In genomic region chr8:110859651-110860501, GRCm38 (mm10) we compare ENCODE assay signal across 9 mouse cellular contexts. TPM values are rescaled to one million over a fixed set of nuclear protein-coding genes. Genes with fewer than 3 reads are reported as not detected.
DNase-seq lines count a peak whose midpoint lies in the region; ATAC-seq and TF ChIP-seq lines count a peak whose summit lies in the region.
"Had no signal": no experiment of that assay in that cellular context is flagged by ENCODE, and none has a peak within 500 bp of the region (broad histone marks: within the 10 kb centered on the region; RNA-seq: fewer than 3 reads in every experiment).

No protein-coding gene starts in this region.

- no peak overlapping the region for H3K9ac ChIP-seq in kidney, postnatal 0 days (ENCODE audit: low read depth, low read length)

- peak; percentile 63 for TF ChIP-seq CTCF in kidney, postnatal 0 days (IDR thresholded peaks at IDR 0.05; ENCODE audit: low read depth)
- TF ChIP-seq CTCF in Patski (IDR thresholded peaks at IDR 0.05) = peak; percentile 54

- no peaks in the 10 kb centered on the region for H3K27me3 ChIP-seq in kidney, postnatal 0 days (ENCODE audit: insufficient read depth, low read length)
- H3K27me3 ChIP-seq in Patski = no peaks in the 10 kb centered on the region

- H3K4me3 ChIP-seq in kidney, postnatal 0 days (replicated peaks; ENCODE audit: low read depth, low read length) = no peak overlapping the region

- WGBS in kidney, postnatal 0 days = 78% methylated on average over 7 of the region's 7 CpGs

- POLR2A ChIA-PET in Patski (lab: Charles Lee) = interaction anchor here (0.7 kb wide), 1 partner anchor 121 kb away, joined by 3 read pairs; no protein-coding TSS in a partner anchor

- in situ Hi-C loops in Patski (cut with MboI; ENCODE audit: low pct_unique_long_range_greater_than_20kb) = no loop called here

- peaks cover 73% of the 10 kb centered on the region for H3K36me3 ChIP-seq in kidney, postnatal 0 days (ENCODE audit: insufficient read depth, low read length)

- no peaks in the 10 kb centered on the region for H3K4me1 ChIP-seq in kidney, postnatal 0 days (replicated peaks; ENCODE audit: insufficient read depth, low read length)

- no peak for ATAC-seq in kidney, postnatal 0 days (replicated peaks; ENCODE audit: low FRiP score, low read depth)
- no peak for ATAC-seq in Patski
- peak; percentile 59; the same call in 1 of the 2 replicates for ATAC-seq in granulocyte monocyte progenitor cell, adult 5-6 weeks (replicated peaks; ENCODE audit: poor library complexity, severe bottlenecking)
- ATAC-seq: intestine, embryonic 16.5 days had no signal

- no peak overlapping the region for H3K27ac ChIP-seq in kidney, postnatal 0 days

- H3K9me3 ChIP-seq in kidney, postnatal 0 days (replicated peaks; ENCODE audit: low read length) = no peaks in the 10 kb centered on the region

- H3K4me2 ChIP-seq in kidney, postnatal 0 days (ENCODE audit: low read length) = no peak overlapping the region

- peak; percentile 31 for DNase-seq in kidney, postnatal 0 days (ENCODE audit: low spot score)
- DNase-seq in kidney, adult 11 months = no peak
- peak; percentile 50 to 59 for DNase-seq in B cell, adult 2 months
- DNase-seq in Patski (ENCODE audit: low read depth, low spot score) = no peak
- no peak for DNase-seq in layer of hippocampus, adult 11-12 months (ENCODE audit: low spot score)
- DNase-seq in thymus, postnatal 14 days = no peak
- no peak for DNase-seq in layer of hippocampus, postnatal 36 days

- CTCF ChIA-PET in Patski (lab: Charles Lee) = interaction anchor here (1.0 to 1.5 kb wide), 2 partner anchors 20 to 112 kb away, joined by 3 to 4 read pairs; no protein-coding TSS in a partner anchor

RNA-seq across cellular contexts. Expression of gene Sf3b3, which starts 13.3 kb away (rescaled TPM):
- 80.1 and 89.4 TPM in 2 replicates for polyA plus RNA-seq in kidney, postnatal 0 days (2015; fragmentation: Nextera tagmentation; extraction: Ambion mirVana)
- 129 TPM for polyA plus RNA-seq in Patski (2021)
- total RNA-seq in granulocyte monocyte progenitor cell, adult 5-6 weeks (2014; fragmentation: Nextera tagmentation) = 149 and 187 TPM in 2 replicates
- total RNA-seq in granulocyte monocyte progenitor cell, adult 5-6 weeks (2017) = 174 and 176 TPM in 2 replicates
- total RNA-seq in layer of hippocampus, postnatal 36 days (2021) = 10 to 100 TPM; 73.1 to 76.9 TPM

RNA-seq across cellular contexts. Expression of gene Cog4, which starts 13.5 kb away (rescaled TPM):
- 47.2 and 57.3 TPM in 2 replicates for polyA plus RNA-seq in kidney, postnatal 0 days (2015; fragmentation: Nextera tagmentation; extraction: Ambion mirVana)
- polyA plus RNA-seq in Patski (2021) = 95.9 TPM
- 31.2 and 35.3 TPM in 2 replicates for total RNA-seq in granulocyte monocyte progenitor cell, adult 5-6 weeks (2014; fragmentation: Nextera tagmentation)
- total RNA-seq in granulocyte monocyte progenitor cell, adult 5-6 weeks (2017) = 25.1 and 40.6 TPM in 2 replicates
- 10 to 100 TPM; 58.6 to 67.6 TPM for total RNA-seq in layer of hippocampus, postnatal 36 days (2021)

RNA-seq across cellular contexts. Expression of gene Fuk, which starts 42.4 kb away (rescaled TPM):
- polyA plus RNA-seq in kidney, postnatal 0 days (2015; fragmentation: Nextera tagmentation; extraction: Ambion mirVana) = 10.1 and 10.7 TPM in 2 replicates
- polyA plus RNA-seq in Patski (2021) = 25.6 TPM
- 3.9 and 4.4 TPM in 2 replicates for total RNA-seq in granulocyte monocyte progenitor cell, adult 5-6 weeks (2014; fragmentation: Nextera tagmentation)
- 1.8 and 4.0 TPM in 2 replicates for total RNA-seq in granulocyte monocyte progenitor cell, adult 5-6 weeks (2017)
- total RNA-seq in layer of hippocampus, postnatal 36 days (2021) = 10 to 100 TPM; 20.8 to 24.0 TPM

RNA-seq across cellular contexts. Expression of gene Il34, which starts 54.2 kb away (rescaled TPM):
- 5.2 and 7.5 TPM in 2 replicates for polyA plus RNA-seq in kidney, postnatal 0 days (2015; fragmentation: Nextera tagmentation; extraction: Ambion mirVana)
- polyA plus RNA-seq in Patski (2021) = 35.6 TPM
- not detected in 2 replicates for total RNA-seq in granulocyte monocyte progenitor cell, adult 5-6 weeks (2014; fragmentation: Nextera tagmentation)
- not detected in 2 replicates for total RNA-seq in granulocyte monocyte progenitor cell, adult 5-6 weeks (2017)
- total RNA-seq in layer of hippocampus, postnatal 36 days (2021) = 10 to 100 TPM; 76.7 to 81.1 TPM

RNA-seq across cellular contexts. Expression of gene St3gal2, which starts 59.8 kb away (rescaled TPM):
- polyA plus RNA-seq in kidney, postnatal 0 days (2015; fragmentation: Nextera tagmentation; extraction: Ambion mirVana) = 15.1 and 17.2 TPM in 2 replicates
- 88.1 TPM for polyA plus RNA-seq in Patski (2021)
- 8.3 and 9.4 TPM in 2 replicates for total RNA-seq in granulocyte monocyte progenitor cell, adult 5-6 weeks (2014; fragmentation: Nextera tagmentation)
- total RNA-seq in granulocyte monocyte progenitor cell, adult 5-6 weeks (2017) = 3.3 and 4.3 TPM in 2 replicates
- 10 to 100 TPM; 94.9 to 95.6 TPM for total RNA-seq in layer of hippocampus, postnatal 36 days (2021)

Comparison
In these comparisons a context has a peak if more than half of its experiments do, and no peak if none do; other contexts are left out.
1. DNase-seq: peak in kidney, postnatal 0 days (single experiment) and B cell, adult 2 months (2 of 2); none in kidney, adult 11 months (single experiment), Patski (single experiment), layer of hippocampus, adult 11-12 months (single experiment), thymus, postnatal 14 days (single experiment) and layer of hippocampus, postnatal 36 days (0 of 2).
2. RNA of gene Fuk, which starts 42.4 kb away (total RNA-seq): 20.8 to 24.0 TPM in layer of hippocampus, postnatal 36 days; 1.8 to 4.4 TPM in granulocyte monocyte progenitor cell, adult 5-6 weeks; every median in the first group is over 4 times any median in the second.